8 mouse cellular contexts compared by ENCODE assay signal in genomic region chr8:80738388-80739154, GRCm38 (mm10). TPM values are rescaled to one million over a fixed set of nuclear protein-coding genes. Genes with fewer than 3 reads are reported as not detected.
DNase-seq lines count a peak whose midpoint lies in the region; ATAC-seq and TF ChIP-seq lines count a peak whose summit lies in the region.

No protein-coding gene starts in this region.

- H3K36me3 ChIP-seq in forebrain, postnatal 0 days (ENCODE audit: insufficient read depth), result 0 out of 2 replicates have a peak, but pooled peaks cover 11% of the 10 kb centered on the region

- DNase-seq in MN1 (ENCODE audit: low spot score), result peak; percentile 68
- DNase-seq in cerebellum, adult 2 months, result peak; percentile 55 to 61
- DNase-seq in forebrain, postnatal 0 days, result peak; percentile 64
- peak; percentile 28 to 48 for DNase-seq in heart, postnatal 36 days
- peak; percentile 56 to 58 for DNase-seq in layer of hippocampus, postnatal 14 days (ENCODE audit: low spot score in 2 of 2)
- DNase-seq in lung, postnatal 14 days, result peak; percentile 21
- DNase-seq in retina, embryonic 14.5 days (ENCODE audit: low spot score), result peak; percentile 74
- peak; percentile 49 for DNase-seq in thymus, postnatal 25 days

- peak overlapping the region; percentile 71 for H3K9ac ChIP-seq in forebrain, postnatal 0 days

- WGBS in cerebellum, adult 2 months, result under 1% methylated on average over 82 of the region's 84 CpGs
- WGBS in forebrain, postnatal 0 days, result under 1% methylated on average over 75 of the region's 84 CpGs

- TF ChIP-seq POLR2A in cerebellum, adult 2 months (IDR thresholded peaks at IDR 0.05; ENCODE audit: borderline replicate concordance, insufficient read depth, low read length), result no peak

- H3K27ac ChIP-seq in cerebellum, adult 2 months (ENCODE audit: insufficient read depth, low read length), result peak overlapping the region; percentile 78
- H3K27ac ChIP-seq in forebrain, postnatal 0 days (ENCODE audit: low read depth, low read length), result peak overlapping the region; percentile 91

- no peaks in the 10 kb centered on the region for H3K27me3 ChIP-seq in cerebellum, adult 2 months (ENCODE audit: control insufficient read depth, insufficient read depth, low read length)
- no peaks in the 10 kb centered on the region for H3K27me3 ChIP-seq in forebrain, postnatal 0 days (ENCODE audit: insufficient read depth, low read length)

- H3K4me3 ChIP-seq in cerebellum, adult 2 months (replicated peaks; ENCODE audit: insufficient read depth, low read depth, low read length), result peak overlapping the region; percentile 96
- peak overlapping the region; percentile 68 for H3K4me3 ChIP-seq in forebrain, postnatal 0 days (ENCODE audit: low read depth, low read length)

- H3K4me2 ChIP-seq in forebrain, postnatal 0 days (ENCODE audit: low read depth), result peak overlapping the region; percentile 78

- TF ChIP-seq CTCF in cerebellum, adult 2 months (IDR thresholded peaks at IDR 0.05; ENCODE audit: borderline replicate concordance, insufficient read depth, low read depth, low read length), result no peak
- TF ChIP-seq CTCF in forebrain, postnatal 0 days (IDR thresholded peaks at IDR 0.05; ENCODE audit: low read depth), result peak; percentile 29; the same call in 1 of the 2 replicates

- intact Hi-C loops in heart, postnatal 36 days (cut with DNase I), result no loop called here

- H3K9me3 ChIP-seq in forebrain, postnatal 0 days (ENCODE audit: low read length), result no peaks in the 10 kb centered on the region

- ATAC-seq in forebrain, postnatal 0 days, result peak; percentile 42

- H3K4me1 ChIP-seq in cerebellum, adult 2 months (ENCODE audit: control insufficient read depth, insufficient read depth, low read length), result no peaks in the 10 kb centered on the region
- H3K4me1 ChIP-seq in forebrain, postnatal 0 days (ENCODE audit: insufficient read depth), result peaks cover 6% of the 10 kb centered on the region

RNA-seq across cellular contexts. Expression of gene Smarca5, which starts 0.7 kb away (rescaled TPM):
- 18.9 and 20.7 TPM in 2 replicates for polyA plus RNA-seq in cerebellum, adult 2 months (2012; rRNA removed)
- 36.9 and 46.7 TPM in 2 replicates for total RNA-seq in forebrain, postnatal 0 days (2014; rRNA removed)
- polyA plus RNA-seq in forebrain, postnatal 0 days (2015; fragmentation: Nextera tagmentation; extraction: Ambion mirVana), result 25.6 and 33.3 TPM in 2 replicates
- total RNA-seq in heart, postnatal 36 days (2021), result 10 to 100 TPM; 35.3 to 44.0 TPM
- total RNA-seq in layer of hippocampus, postnatal 14 days (2021), result 10 to 100 TPM; 53.6 to 57.3 TPM

Comparison
In these comparisons a context has a peak if more than half of its experiments do, and no peak if none do; other contexts are left out.
1. Peak in every context shown above with its lines: DNase-seq, ATAC-seq, H3K4me3 ChIP-seq and H3K27ac ChIP-seq.
2. DNase-seq: peak in every context shown above with its lines; median percentile 74 in retina, embryonic 14.5 days; 68 in MN1; 64 in forebrain, postnatal 0 days; 58 in cerebellum, adult 2 months; 57 in layer of hippocampus, postnatal 14 days; 49 in thymus, postnatal 25 days; 38 in heart, postnatal 36 days; 21 in lung, postnatal 14 days.